Mouse (Mus musculus): Measurements from ENCODE around the gene Npr1. TPM values are rescaled to one million over a fixed set of nuclear protein-coding genes. Genes with fewer than 3 reads are reported as not detected.

Gene Npr1
- total RNA-seq, 1 experiment: 16.4 TPM

- Histone ChIP-seq H3K4me1 (ENCODE audit: control insufficient read depth in 2 of 2, insufficient read depth in 2 of 2, low read length in 2 of 2, poor library complexity in 1 of 2) (peaks cover 2 to 8% of the 10 kb centered on the region in 2 experiments; a peak in 1 of 4 replicates), H3K9ac (ENCODE audit: insufficient read depth, low read depth, low read length, poor library complexity, severe bottlenecking) (peak overlapping the region; percentile 100), H3K4me3 (ENCODE audit: insufficient read depth in 1 of 2, low read depth in 1 of 2, low read length in 2 of 2, poor library complexity in 1 of 2, severe bottlenecking in 1 of 2) (peak overlapping the region; percentile 95 to 98), H3K27ac (ENCODE audit: insufficient read depth, low read depth, low read length, poor library complexity, severe bottlenecking) (peak overlapping the region; percentile 95), H3K36me3 (ENCODE audit: control insufficient read depth, insufficient read depth, low read length, poor library complexity, severe bottlenecking) (peaks cover 17% of the 10 kb centered on the region), H3K9me3 (ENCODE audit: control insufficient read depth, insufficient read depth, low read depth, low read length) (no peaks in the 10 kb centered on the region)
- no peak for DNase-seq (ENCODE audit: low read depth, low spot score)
- in situ Hi-C loops (cut with MboI; ENCODE audit: low sequenced_read_pairs in 2 of 2, unreplicated experiment in 2 of 2): no loop called here
- no peak for TF ChIP-seq ZC3H11A (IDR thresholded peaks at IDR 0.05; ENCODE audit: borderline replicate concordance, low read depth, low read length)
- peak; percentile 76 for TF ChIP-seq ZNF384 (IDR thresholded peaks at IDR 0.05; ENCODE audit: low read depth, low read length)
- no peak for TF ChIP-seq CHD2 (IDR thresholded peaks at IDR 0.05; ENCODE audit: low read depth, low read length)
- no peak for TF ChIP-seq HCFC1 (IDR thresholded peaks at IDR 0.05; ENCODE audit: borderline replicate concordance, insufficient read depth, low read length)
- TF ChIP-seq MAFK (IDR thresholded peaks at IDR 0.05; ENCODE audit: insufficient read depth, low read depth, low read length): no peak
Observed at GRCm38 (mm10) chr3:90508287-90508949, 42.8 kb upstream of the Npr1 start.

DNA sequence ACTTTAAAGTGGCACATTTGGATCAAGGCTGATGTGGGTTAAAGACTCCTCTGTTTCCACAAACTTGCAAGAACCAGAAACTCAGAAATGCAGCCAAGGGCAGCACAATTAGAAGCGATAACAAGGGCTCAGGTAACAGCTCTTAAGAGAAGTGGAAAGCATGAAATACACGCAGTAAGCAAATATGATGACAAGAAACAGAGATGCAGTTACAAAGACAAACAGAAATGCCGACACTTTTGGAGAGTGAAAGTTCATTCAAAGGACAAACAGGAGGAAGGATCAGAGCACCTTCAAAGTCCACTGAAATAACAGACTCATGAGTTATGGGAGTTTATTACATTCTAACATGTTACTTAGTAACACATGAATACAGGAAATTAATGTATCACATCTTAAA lies 40.7 kb upstream of the Npr1 start:
- TF ChIP-seq ZNF384 (IDR thresholded peaks at IDR 0.05; ENCODE audit: low read depth, low read length) (no peak), HCFC1 (IDR thresholded peaks at IDR 0.05; ENCODE audit: borderline replicate concordance, insufficient read depth, low read length) (no peak), CHD2 (IDR thresholded peaks at IDR 0.05; ENCODE audit: low read depth, low read length) (no peak), ZC3H11A (IDR thresholded peaks at IDR 0.05; ENCODE audit: borderline replicate concordance, low read depth, low read length) (no peak), MAFK (IDR thresholded peaks at IDR 0.05; ENCODE audit: insufficient read depth, low read depth, low read length) (no peak)
- in situ Hi-C loops (cut with MboI; ENCODE audit: low sequenced_read_pairs in 2 of 2, unreplicated experiment in 2 of 2): no loop called here
- DNase-seq (ENCODE audit: low read depth, low spot score): no peak
- no peaks in the 10 kb centered on the region for H3K9me3 ChIP-seq (ENCODE audit: control insufficient read depth, insufficient read depth, low read depth, low read length)
- no peak overlapping the region for H3K4me3 ChIP-seq (ENCODE audit: insufficient read depth in 1 of 2, low read depth in 1 of 2, low read length in 2 of 2, poor library complexity in 1 of 2, severe bottlenecking in 1 of 2)
- H3K9ac ChIP-seq (ENCODE audit: insufficient read depth, low read depth, low read length, poor library complexity, severe bottlenecking): no peak overlapping the region
- 0 out of 4 replicates have a peak, but pooled peaks cover 2 to 3% of the 10 kb centered on the region in 2 experiments for H3K4me1 ChIP-seq (ENCODE audit: control insufficient read depth in 2 of 2, insufficient read depth in 2 of 2, low read length in 2 of 2, poor library complexity in 1 of 2)
- no peak overlapping the region for H3K27ac ChIP-seq (ENCODE audit: insufficient read depth, low read depth, low read length, poor library complexity, severe bottlenecking)
- H3K36me3 ChIP-seq (ENCODE audit: control insufficient read depth, insufficient read depth, low read length, poor library complexity, severe bottlenecking): peaks cover 26% of the 10 kb centered on the region

DNA sequence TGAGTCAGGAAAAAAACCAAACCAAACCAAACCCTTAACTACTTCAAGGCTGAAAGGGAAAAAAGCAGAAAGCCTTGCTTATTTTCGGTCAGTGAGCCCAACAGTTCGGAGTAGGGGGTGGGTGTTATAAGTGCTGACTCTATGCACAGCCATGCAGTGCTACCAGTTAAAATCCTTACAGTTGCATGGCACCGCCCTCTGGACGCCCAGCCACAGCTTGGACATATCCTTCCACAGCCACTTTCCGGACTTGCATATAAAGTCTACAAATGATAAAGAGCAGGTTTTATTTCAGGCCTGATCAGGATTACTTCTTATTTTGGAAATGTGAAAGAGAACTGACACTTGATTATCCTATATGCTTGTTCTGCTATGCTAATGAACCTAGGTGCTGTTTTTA lies 39.5 kb upstream of the Npr1 start:
- Histone ChIP-seq H3K4me1 (ENCODE audit: control insufficient read depth in 2 of 2, insufficient read depth in 2 of 2, low read length in 2 of 2, poor library complexity in 1 of 2) (0 out of 4 replicates have a peak, but pooled peaks cover 2 to 3% of the 10 kb centered on the region in 2 experiments), H3K9me3 (ENCODE audit: control insufficient read depth, insufficient read depth, low read depth, low read length) (no peaks in the 10 kb centered on the region), H3K36me3 (ENCODE audit: control insufficient read depth, insufficient read depth, low read length, poor library complexity, severe bottlenecking) (peaks cover 30% of the 10 kb centered on the region), H3K27ac (ENCODE audit: insufficient read depth, low read depth, low read length, poor library complexity, severe bottlenecking) (no peak overlapping the region), H3K4me3 (ENCODE audit: insufficient read depth in 1 of 2, low read depth in 1 of 2, low read length in 2 of 2, poor library complexity in 1 of 2, severe bottlenecking in 1 of 2) (no peak overlapping the region), H3K9ac (ENCODE audit: insufficient read depth, low read depth, low read length, poor library complexity, severe bottlenecking) (no peak overlapping the region)
- no peak for DNase-seq (ENCODE audit: low read depth, low spot score)
- in situ Hi-C loops (cut with MboI; ENCODE audit: low sequenced_read_pairs in 2 of 2, unreplicated experiment in 2 of 2): no loop called here
- TF ChIP-seq ZC3H11A (IDR thresholded peaks at IDR 0.05; ENCODE audit: borderline replicate concordance, low read depth, low read length): no peak
- TF ChIP-seq CHD2 (IDR thresholded peaks at IDR 0.05; ENCODE audit: low read depth, low read length): no peak
- no peak for TF ChIP-seq HCFC1 (IDR thresholded peaks at IDR 0.05; ENCODE audit: borderline replicate concordance, insufficient read depth, low read length)
- TF ChIP-seq ZNF384 (IDR thresholded peaks at IDR 0.05; ENCODE audit: low read depth, low read length): no peak
- TF ChIP-seq MAFK (IDR thresholded peaks at IDR 0.05; ENCODE audit: insufficient read depth, low read depth, low read length): no peak

DNA sequence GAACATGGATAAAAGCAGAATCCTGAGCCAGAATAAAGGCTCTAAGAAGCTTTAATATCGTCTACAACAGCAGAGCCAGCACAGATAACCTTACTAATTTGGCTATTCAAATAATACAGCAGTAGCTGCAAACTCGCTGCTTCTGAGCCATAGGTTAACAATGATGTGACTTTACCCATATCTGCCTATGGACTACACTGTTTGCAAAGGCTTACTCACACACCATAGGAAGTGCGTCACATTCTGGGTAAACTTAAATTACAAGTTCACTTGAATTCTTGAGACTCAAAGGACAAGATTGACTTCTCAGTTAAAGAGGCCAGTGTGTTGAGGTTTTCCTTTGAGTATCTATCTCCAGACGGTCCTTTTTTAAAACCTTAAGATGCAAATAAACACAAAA lies 37.8 kb upstream of the Npr1 start:
- H3K27ac ChIP-seq (ENCODE audit: insufficient read depth, low read depth, low read length, poor library complexity, severe bottlenecking): no peak overlapping the region
- 0 out of 4 replicates have a peak, but pooled peaks cover 0 to 3% of the 10 kb centered on the region in 2 experiments for H3K4me1 ChIP-seq (ENCODE audit: control insufficient read depth in 2 of 2, insufficient read depth in 2 of 2, low read length in 2 of 2, poor library complexity in 1 of 2)
- TF ChIP-seq HCFC1 (IDR thresholded peaks at IDR 0.05; ENCODE audit: borderline replicate concordance, insufficient read depth, low read length) (no peak), ZC3H11A (IDR thresholded peaks at IDR 0.05; ENCODE audit: borderline replicate concordance, low read depth, low read length) (no peak)
- H3K36me3 ChIP-seq (ENCODE audit: control insufficient read depth, insufficient read depth, low read length, poor library complexity, severe bottlenecking): peaks cover 33% of the 10 kb centered on the region
- no peak for DNase-seq (ENCODE audit: low read depth, low spot score)
- in situ Hi-C loops (cut with MboI; ENCODE audit: low sequenced_read_pairs in 2 of 2, unreplicated experiment in 2 of 2): no loop called here
- H3K4me3 ChIP-seq (ENCODE audit: insufficient read depth in 1 of 2, low read depth in 1 of 2, low read length in 2 of 2, poor library complexity in 1 of 2, severe bottlenecking in 1 of 2): no peak overlapping the region
- no peak overlapping the region for H3K9ac ChIP-seq (ENCODE audit: insufficient read depth, low read depth, low read length, poor library complexity, severe bottlenecking)
- no peaks in the 10 kb centered on the region for H3K9me3 ChIP-seq (ENCODE audit: control insufficient read depth, insufficient read depth, low read depth, low read length)
